Mouse (Mus musculus) heart, postnatal 0 days (tissue): ENCODE measurements at regions not wholly inside any gene's neighbourhood (a gene's known extent, or its start where the extent isn't known, plus 50 kb on each side); places are given as distances from the start of the nearest gene placed in this dataset.

Source experiments
- ATAC-seq: fragments of 200-750 bp; cut with Nextera tagmentation; 2 replicates; pipeline ENCODE4 v1.8.0; 2017; ENCODE audit warnings: low read depth, moderate number of reproducible peaks, moderate library complexity; ENCODE audit not compliant: insufficient read depth
- DNase-seq: peaks from one replicate; pipeline ENCODE4 v3.0.0-alpha.2; 2016; ENCODE audit warnings: low spot score
- H3K27ac ChIP-seq: fragments of 300-500 bp; sonication (generic); 2 replicates; pipeline ENCODE4 v1.5.1; 2014; ENCODE audit warnings: low read depth, mild to moderate bottlenecking
- H3K27me3 ChIP-seq: fragments of 300-500 bp; sonication (generic); 2 replicates; pipeline ENCODE4 v1.6.1; 2014; ENCODE audit warnings: low read length, mixed read lengths; ENCODE audit not compliant: control insufficient read depth, insufficient read depth
- H3K36me3 ChIP-seq: fragments of 300-500 bp; sonication (generic); replicated peaks from 2 replicates; pipeline ENCODE4 v1.6.1; 2014; ENCODE audit warnings: low read length, mixed read lengths; ENCODE audit not compliant: control insufficient read depth, insufficient read depth
- H3K4me1 ChIP-seq: fragments of 300-500 bp; sonication (generic); 2 replicates; pipeline ENCODE4 v1.6.1; 2014; ENCODE audit warnings: antibody characterized with exemption; ENCODE audit not compliant: control insufficient read depth, insufficient read depth
- H3K4me2 ChIP-seq: fragments of 300-500 bp; sonication (generic); 2 replicates; pipeline ENCODE4 v1.6.1; 2014; ENCODE audit warnings: low read depth, mild to moderate bottlenecking, low read length, moderate library complexity
- H3K4me3 ChIP-seq: fragments of 300-500 bp; sonication (generic); 2 replicates; pipeline ENCODE4 v1.5.1; 2014; ENCODE audit warnings: low read depth, low read length
- H3K9ac ChIP-seq: fragments of 300-500 bp; sonication (generic); replicated peaks from 2 replicates; pipeline ENCODE4 v1.6.1; 2014; ENCODE audit warnings: low read depth, low read length, mixed read lengths
- H3K9me3 ChIP-seq: fragments of 300-500 bp; sonication (generic); replicated peaks from 2 replicates; pipeline ENCODE4 v1.6.1; 2016; ENCODE audit warnings: low read length; ENCODE audit not compliant: control insufficient read depth
- CTCF ChIP-seq: IDR thresholded peaks from 2 replicates; pipeline ENCODE4 v1.5.1; 2016; ENCODE audit warnings: antibody characterized with exemption, control low read depth, low read depth
- EP300 ChIP-seq: IDR thresholded peaks from 2 replicates; pipeline ENCODE4 v1.6.1; 2016; ENCODE audit warnings: antibody characterized with exemption, low read depth
- WGBS: fragments of 180-500 bp; shearing (Covaris S2); extraction: QIAGEN DNeasy Blood & Tissue Kit; methylation state at CpG from one replicate; pipeline ENCODE4 v1.1.7; 2014; 5-methylcytosine and 5-hydroxymethylcytosine counted together

GRCm38 (mm10) chr1:150015201-150015600 lies 54.1 kb upstream of the Pla2g4a start:
- no peaks in the 10 kb centered on the region for H3K36me3 ChIP-seq
- no peaks in the 10 kb centered on the region for H3K9me3 ChIP-seq
- no peak overlapping the region for H3K27ac ChIP-seq
- DNase-seq = no peak
- no peak for ATAC-seq
- H3K4me3 ChIP-seq = no peak overlapping the region
- TF ChIP-seq CTCF (no peak), EP300 (no peak)
- H3K4me1 ChIP-seq = no peaks in the 10 kb centered on the region
- no peak overlapping the region for H3K4me2 ChIP-seq
- H3K27me3 ChIP-seq = no peaks in the 10 kb centered on the region
- WGBS = 83% methylated on average over 1 of the region's 1 CpGs
- no peak overlapping the region for H3K9ac ChIP-seq

- no peak overlapping the region for H3K27ac ChIP-seq
- no peak overlapping the region for H3K9ac ChIP-seq
- no peaks in the 10 kb centered on the region for H3K4me1 ChIP-seq
- no peak overlapping the region for H3K4me2 ChIP-seq
- H3K27me3 ChIP-seq = no peaks in the 10 kb centered on the region
- 13% methylated on average over 1 of the region's 1 CpGs for WGBS
- ATAC-seq (no peak), DNase-seq (no peak)
- no peaks in the 10 kb centered on the region for H3K9me3 ChIP-seq
- H3K4me3 ChIP-seq = no peak overlapping the region
- TF ChIP-seq CTCF = no peak
- no peaks in the 10 kb centered on the region for H3K36me3 ChIP-seq
Observed at GRCm38 (mm10) chr1:150012447-150012846, 51.4 kb upstream of the Pla2g4a start.
